Mouse (Mus musculus): ENCODE data around the gene Col24a1. TPM values are rescaled to one million over a fixed set of nuclear protein-coding genes. Genes with fewer than 3 reads are reported as not detected.
"Not testable (repeated sequence)": the region's sequence is repeated elsewhere in the genome, so short reads cannot be mapped to it uniquely, and the experiment has no call there.

Gene Col24a1
- polyA plus RNA-seq, 1 experiment from 2014 or later = 5.7 TPM

GRCm38 (mm10) chr3:145442268-145442667 lies 150.0 kb downstream of the Col24a1 start:
- Histone ChIP-seq H3K27me3 (ENCODE audit: control insufficient read depth, insufficient read depth, low read length) (no peaks in the 10 kb centered on the region), H3K4me2 (replicated peaks; ENCODE audit: low read depth, low read length) (no peak overlapping the region), H3K36me3 (ENCODE audit: control insufficient read depth, insufficient read depth, low read length) (no peaks in the 10 kb centered on the region), H3K9me3 (ENCODE audit: control insufficient read depth, low read depth, low read length) (no peaks in the 10 kb centered on the region), H3K27ac (ENCODE audit: low read length) (no peak overlapping the region), H3K4me3 (ENCODE audit: low read depth, low read length) (no peak overlapping the region), H3K9ac (replicated peaks; ENCODE audit: low read depth, low read length) (no peak overlapping the region), H3K4me1 (ENCODE audit: control insufficient read depth, insufficient read depth, low read length) (no peaks in the 10 kb centered on the region)
- ATAC-seq (ENCODE audit: insufficient number of reproducible peaks, insufficient read depth, low FRiP score, low read depth) = no peak
- WGBS = 67% methylated on average over 1 of the region's 1 CpGs

- WGBS = 64% methylated on average over 6 of the region's 6 CpGs
- H3K4me1 ChIP-seq (ENCODE audit: control insufficient read depth, insufficient read depth, low read length); H3K36me3 ChIP-seq (ENCODE audit: control insufficient read depth, insufficient read depth, low read length); H3K27ac ChIP-seq (ENCODE audit: low read length); H3K4me3 ChIP-seq (ENCODE audit: low read depth, low read length); H3K9me3 ChIP-seq (ENCODE audit: control insufficient read depth, low read depth, low read length); H3K9ac ChIP-seq (replicated peaks; ENCODE audit: low read depth, low read length); ATAC-seq (ENCODE audit: insufficient number of reproducible peaks, insufficient read depth, low FRiP score, low read depth); H3K27me3 ChIP-seq (ENCODE audit: control insufficient read depth, insufficient read depth, low read length); H3K4me2 ChIP-seq (replicated peaks; ENCODE audit: low read depth, low read length): not testable (repeated sequence)
Observed at GRCm38 (mm10) chr3:145443167-145443566, 150.9 kb downstream of the Col24a1 start.

- Histone ChIP-seq H3K36me3 (ENCODE audit: control insufficient read depth, insufficient read depth, low read length) (no peaks in the 10 kb centered on the region), H3K4me2 (replicated peaks; ENCODE audit: low read depth, low read length) (no peak overlapping the region), H3K9me3 (ENCODE audit: control insufficient read depth, low read depth, low read length) (no peaks in the 10 kb centered on the region), H3K9ac (replicated peaks; ENCODE audit: low read depth, low read length) (no peak overlapping the region), H3K27ac (ENCODE audit: low read length) (no peak overlapping the region), H3K4me1 (ENCODE audit: control insufficient read depth, insufficient read depth, low read length) (no peaks in the 10 kb centered on the region), H3K27me3 (ENCODE audit: control insufficient read depth, insufficient read depth, low read length) (no peaks in the 10 kb centered on the region), H3K4me3 (ENCODE audit: low read depth, low read length) (no peak overlapping the region)
- ATAC-seq (ENCODE audit: insufficient number of reproducible peaks, insufficient read depth, low FRiP score, low read depth) = no peak
- 67% methylated on average over 5 of the region's 5 CpGs for WGBS
Observed at GRCm38 (mm10) chr3:145457039-145457438, 164.8 kb downstream of the Col24a1 start.

- ATAC-seq (ENCODE audit: insufficient number of reproducible peaks, insufficient read depth, low FRiP score, low read depth) = no peak
- Histone ChIP-seq H3K9ac (replicated peaks; ENCODE audit: low read depth, low read length) (no peak overlapping the region), H3K4me3 (ENCODE audit: low read depth, low read length) (no peak overlapping the region), H3K4me2 (replicated peaks; ENCODE audit: low read depth, low read length) (no peak overlapping the region), H3K36me3 (ENCODE audit: control insufficient read depth, insufficient read depth, low read length) (no peaks in the 10 kb centered on the region), H3K4me1 (ENCODE audit: control insufficient read depth, insufficient read depth, low read length) (no peaks in the 10 kb centered on the region), H3K27me3 (ENCODE audit: control insufficient read depth, insufficient read depth, low read length) (no peaks in the 10 kb centered on the region), H3K9me3 (ENCODE audit: control insufficient read depth, low read depth, low read length) (no peaks in the 10 kb centered on the region), H3K27ac (ENCODE audit: low read length) (no peak overlapping the region)
- WGBS = 70% methylated on average over 7 of the region's 7 CpGs
Observed at GRCm38 (mm10) chr3:145462351-145462750, 170.1 kb downstream of the Col24a1 start.

GRCm38 (mm10) chr3:145463731-145464130 lies 171.5 kb downstream of the Col24a1 start:
- 72% methylated on average over 2 of the region's 2 CpGs for WGBS
- no peaks in the 10 kb centered on the region for H3K27me3 ChIP-seq (ENCODE audit: control insufficient read depth, insufficient read depth, low read length)
- H3K27ac ChIP-seq (ENCODE audit: low read length) = no peak overlapping the region
- no peaks in the 10 kb centered on the region for H3K9me3 ChIP-seq (ENCODE audit: control insufficient read depth, low read depth, low read length)
- no peak for ATAC-seq (ENCODE audit: insufficient number of reproducible peaks, insufficient read depth, low FRiP score, low read depth)
- H3K9ac ChIP-seq (replicated peaks; ENCODE audit: low read depth, low read length) = no peak overlapping the region
- no peaks in the 10 kb centered on the region for H3K36me3 ChIP-seq (ENCODE audit: control insufficient read depth, insufficient read depth, low read length)
- H3K4me2 ChIP-seq (replicated peaks; ENCODE audit: low read depth, low read length) = no peak overlapping the region
- H3K4me3 ChIP-seq (ENCODE audit: low read depth, low read length) = no peak overlapping the region
- no peaks in the 10 kb centered on the region for H3K4me1 ChIP-seq (ENCODE audit: control insufficient read depth, insufficient read depth, low read length)

DNA sequence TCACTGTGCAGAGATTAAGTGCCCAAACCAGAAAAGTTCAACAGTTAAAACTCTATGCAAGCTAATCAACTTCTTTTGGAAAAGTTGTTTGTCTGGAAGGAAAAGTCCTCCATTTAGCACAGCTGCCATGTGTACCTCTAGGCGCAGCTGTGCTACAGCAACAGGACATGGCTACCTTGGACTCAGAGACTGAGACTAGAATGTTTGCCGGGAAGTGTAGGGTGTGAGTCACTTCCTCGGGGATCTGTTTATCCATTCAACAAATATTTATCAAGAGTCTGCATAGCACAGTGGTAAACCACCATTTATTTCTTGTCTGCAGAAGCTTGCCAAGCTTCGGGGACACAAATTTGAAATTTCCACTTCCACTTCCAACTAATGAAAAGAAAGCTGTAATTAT lies 178.8 kb downstream of the Col24a1 start:
- WGBS = 28% methylated on average over 4 of the region's 4 CpGs
- no peak overlapping the region for H3K9ac ChIP-seq (replicated peaks; ENCODE audit: low read depth, low read length)
- H3K27me3 ChIP-seq (ENCODE audit: control insufficient read depth, insufficient read depth, low read length) = no peaks in the 10 kb centered on the region
- no peak overlapping the region for H3K4me2 ChIP-seq (replicated peaks; ENCODE audit: low read depth, low read length)
- no peaks in the 10 kb centered on the region for H3K36me3 ChIP-seq (ENCODE audit: control insufficient read depth, insufficient read depth, low read length)
- no peaks in the 10 kb centered on the region for H3K4me1 ChIP-seq (ENCODE audit: control insufficient read depth, insufficient read depth, low read length)
- H3K9me3 ChIP-seq (ENCODE audit: control insufficient read depth, low read depth, low read length) = no peaks in the 10 kb centered on the region
- no peak overlapping the region for H3K27ac ChIP-seq (ENCODE audit: low read length)
- H3K4me3 ChIP-seq (ENCODE audit: low read depth, low read length) = no peak overlapping the region
- no peak for ATAC-seq (ENCODE audit: insufficient number of reproducible peaks, insufficient read depth, low FRiP score, low read depth)

GRCm38 (mm10) chr3:145474163-145474562 lies 181.9 kb downstream of the Col24a1 start:
- WGBS = 55% methylated on average over 7 of the region's 7 CpGs
- Histone ChIP-seq H3K36me3 (ENCODE audit: control insufficient read depth, insufficient read depth, low read length) (no peaks in the 10 kb centered on the region), H3K27me3 (ENCODE audit: control insufficient read depth, insufficient read depth, low read length) (no peaks in the 10 kb centered on the region), H3K4me1 (ENCODE audit: control insufficient read depth, insufficient read depth, low read length) (no peaks in the 10 kb centered on the region), H3K9ac (replicated peaks; ENCODE audit: low read depth, low read length) (no peak overlapping the region), H3K9me3 (ENCODE audit: control insufficient read depth, low read depth, low read length) (no peaks in the 10 kb centered on the region), H3K4me2 (replicated peaks; ENCODE audit: low read depth, low read length) (no peak overlapping the region), H3K4me3 (ENCODE audit: low read depth, low read length) (no peak overlapping the region), H3K27ac (ENCODE audit: low read length) (no peak overlapping the region)
- no peak for ATAC-seq (ENCODE audit: insufficient number of reproducible peaks, insufficient read depth, low FRiP score, low read depth)

GRCm38 (mm10) chr3:145476634-145477033 lies 184.4 kb downstream of the Col24a1 start:
- Histone ChIP-seq H3K27ac (ENCODE audit: low read length) (no peak overlapping the region), H3K4me1 (ENCODE audit: control insufficient read depth, insufficient read depth, low read length) (no peaks in the 10 kb centered on the region), H3K9ac (replicated peaks; ENCODE audit: low read depth, low read length) (no peak overlapping the region), H3K4me3 (ENCODE audit: low read depth, low read length) (no peak overlapping the region), H3K4me2 (replicated peaks; ENCODE audit: low read depth, low read length) (no peak overlapping the region), H3K27me3 (ENCODE audit: control insufficient read depth, insufficient read depth, low read length) (no peaks in the 10 kb centered on the region), H3K9me3 (ENCODE audit: control insufficient read depth, low read depth, low read length) (no peaks in the 10 kb centered on the region), H3K36me3 (ENCODE audit: control insufficient read depth, insufficient read depth, low read length) (no peaks in the 10 kb centered on the region)
- ATAC-seq (ENCODE audit: insufficient number of reproducible peaks, insufficient read depth, low FRiP score, low read depth) = no peak
- 68% methylated on average over 3 of the region's 3 CpGs for WGBS

GRCm38 (mm10) chr3:145477074-145477473 lies 184.8 kb downstream of the Col24a1 start:
- Histone ChIP-seq H3K4me2 (replicated peaks; ENCODE audit: low read depth, low read length) (no peak overlapping the region), H3K36me3 (ENCODE audit: control insufficient read depth, insufficient read depth, low read length) (no peaks in the 10 kb centered on the region), H3K9ac (replicated peaks; ENCODE audit: low read depth, low read length) (no peak overlapping the region), H3K27me3 (ENCODE audit: control insufficient read depth, insufficient read depth, low read length) (no peaks in the 10 kb centered on the region), H3K9me3 (ENCODE audit: control insufficient read depth, low read depth, low read length) (no peaks in the 10 kb centered on the region), H3K4me1 (ENCODE audit: control insufficient read depth, insufficient read depth, low read length) (no peaks in the 10 kb centered on the region), H3K4me3 (ENCODE audit: low read depth, low read length) (no peak overlapping the region), H3K27ac (ENCODE audit: low read length) (no peak overlapping the region)
- no peak for ATAC-seq (ENCODE audit: insufficient number of reproducible peaks, insufficient read depth, low FRiP score, low read depth)
- WGBS = 77% methylated on average over 11 of the region's 11 CpGs
